10 mouse cellular contexts compared by ENCODE assay signal in genomic region chr3:55114313-55115065, GRCm38 (mm10). TPM values are rescaled to one million over a fixed set of nuclear protein-coding genes. Genes with fewer than 3 reads are reported as not detected.
DNase-seq lines count a peak whose midpoint lies in the region; ATAC-seq and TF ChIP-seq lines count a peak whose summit lies in the region.
"Had no signal": no experiment of that assay in that cellular context is flagged by ENCODE, and none has a peak within 500 bp of the region (broad histone marks: within the 10 kb centered on the region; RNA-seq: fewer than 3 reads in every experiment).

No protein-coding gene starts in this region.

- peaks cover 10% of the 10 kb centered on the region for H3K36me3 ChIP-seq in hindbrain, embryonic 11.5 days (ENCODE audit: control insufficient read depth, insufficient read depth, low read length)
- H3K36me3 ChIP-seq in hindbrain, embryonic 13.5 days = peaks cover 29% of the 10 kb centered on the region

- no peaks in the 10 kb centered on the region for H3K9me3 ChIP-seq in hindbrain, embryonic 11.5 days (ENCODE audit: control insufficient read depth, low read length)
- no peaks in the 10 kb centered on the region for H3K9me3 ChIP-seq in hindbrain, embryonic 13.5 days

- intact Hi-C loops in gastrocnemius, adult 2 months (cut with DNase I) = no loop called here

- H3K4me2 ChIP-seq in hindbrain, embryonic 11.5 days (replicated peaks; ENCODE audit: low read depth, low read length) = no peak overlapping the region
- H3K4me2 ChIP-seq in hindbrain, embryonic 13.5 days = no peak overlapping the region

- no peak overlapping the region for H3K27ac ChIP-seq in hindbrain, embryonic 11.5 days (ENCODE audit: low read depth, low read length)
- H3K27ac ChIP-seq in hindbrain, embryonic 13.5 days = no peak overlapping the region
- peak overlapping the region; percentile 95 for H3K27ac ChIP-seq in gastrocnemius, adult 2 months
- H3K27ac ChIP-seq: left cerebral cortex, adult 2 months had no signal

- H3K27me3 ChIP-seq in hindbrain, embryonic 11.5 days (ENCODE audit: control insufficient read depth, insufficient read depth, low read length) = no peaks in the 10 kb centered on the region
- H3K27me3 ChIP-seq in hindbrain, embryonic 13.5 days = no peaks in the 10 kb centered on the region

- 69% methylated on average over 7 of the region's 7 CpGs for WGBS in hindbrain, embryonic 11.5 days
- 72% methylated on average over 7 of the region's 7 CpGs for WGBS in hindbrain, embryonic 13.5 days

- no peaks in the 10 kb centered on the region for H3K4me1 ChIP-seq in hindbrain, embryonic 11.5 days (replicated peaks; ENCODE audit: control insufficient read depth, insufficient read depth, low read length)
- peaks cover 29% of the 10 kb centered on the region for H3K4me1 ChIP-seq in hindbrain, embryonic 13.5 days (replicated peaks)

- no peak overlapping the region for H3K9ac ChIP-seq in hindbrain, embryonic 11.5 days (ENCODE audit: low read depth, low read length)
- H3K9ac ChIP-seq in hindbrain, embryonic 13.5 days = no peak overlapping the region

- peak; percentile 22 for DNase-seq in hindbrain, embryonic 11.5 days (ENCODE audit: low spot score)
- peak; percentile 93 for DNase-seq in Muller cell, postnatal 12 days (ENCODE audit: inconsistent ontology term)
- DNase-seq in gastrocnemius, adult 2 months = peak; percentile 71
- DNase-seq in kidney, postnatal 25 days = peak; percentile 36 to 56
- no peak for DNase-seq in layer of hippocampus, postnatal 25 days (ENCODE audit: extremely low spot score in 1 of 2, low spot score in 1 of 2)
- DNase-seq in layer of hippocampus, adult 11-12 months (ENCODE audit: low spot score) = no peak
- no peak for DNase-seq in thymus, postnatal 4 days
- DNase-seq: thymus, postnatal 36 days had no signal

- H3K4me3 ChIP-seq in hindbrain, embryonic 11.5 days (ENCODE audit: low read depth, low read length) = no peak overlapping the region
- H3K4me3 ChIP-seq in hindbrain, embryonic 13.5 days = no peak overlapping the region
- H3K4me3 ChIP-seq in gastrocnemius, adult 2 months = no peak overlapping the region; the same call in 1 of the 2 replicates
- H3K4me3 ChIP-seq: left cerebral cortex, adult 2 months had no signal

- no peak for TF ChIP-seq CTCF in gastrocnemius, adult 2 months (IDR thresholded peaks at IDR 0.05)

- ATAC-seq in hindbrain, embryonic 11.5 days (ENCODE audit: low FRiP score) = no peak
- ATAC-seq in hindbrain, embryonic 13.5 days (ENCODE audit: low FRiP score) = no peak

RNA-seq across cellular contexts. Expression of gene Spg20, which starts 2.6 kb away (rescaled TPM):
- 49.6 and 49.7 TPM in 2 replicates for polyA plus RNA-seq in hindbrain, embryonic 11.5 days (2014; fragmentation: Nextera tagmentation; extraction: Ambion mirVana)
- 20.0 and 21.7 TPM in 2 replicates for polyA plus RNA-seq in hindbrain, embryonic 13.5 days (2015; fragmentation: Nextera tagmentation; extraction: Ambion mirVana)
- 10 to 100 TPM; 34.0 to 41.1 TPM for total RNA-seq in gastrocnemius, adult 2 months (2021)
- total RNA-seq in layer of hippocampus, postnatal 25 days (2021) = 10 to 100 TPM; 31.9 to 33.1 TPM

RNA-seq across cellular contexts. Expression of gene Ccdc169, which starts 22.6 kb away (rescaled TPM):
- polyA plus RNA-seq in hindbrain, embryonic 11.5 days (2014; fragmentation: Nextera tagmentation; extraction: Ambion mirVana) = 0.20 TPM in 1 of 2 replicates, not detected in the other
- 0.05 TPM in 1 of 2 replicates, not detected in the other for polyA plus RNA-seq in hindbrain, embryonic 13.5 days (2015; fragmentation: Nextera tagmentation; extraction: Ambion mirVana)
- total RNA-seq in gastrocnemius, adult 2 months (2021) = under 1 TPM; 0.10 to 0.11 TPM
- under 1 TPM; 0.17 to 0.28 TPM for total RNA-seq in layer of hippocampus, postnatal 25 days (2021)

RNA-seq across cellular contexts. Expression of gene Ccna1, which starts 59.2 kb away (rescaled TPM):
- 1.6 and 3.7 TPM in 2 replicates for polyA plus RNA-seq in hindbrain, embryonic 11.5 days (2014; fragmentation: Nextera tagmentation; extraction: Ambion mirVana)
- polyA plus RNA-seq in hindbrain, embryonic 13.5 days (2015; fragmentation: Nextera tagmentation; extraction: Ambion mirVana) = 2.2 TPM in 2 replicates
- total RNA-seq in gastrocnemius, adult 2 months (2021) = not detected
- 1 to 10 TPM; 2.0 to 3.1 TPM for total RNA-seq in layer of hippocampus, postnatal 25 days (2021)

Comparison
In these comparisons a context has a peak if more than half of its experiments do, and no peak if none do; other contexts are left out.
1. DNase-seq: peak in hindbrain, embryonic 11.5 days (single experiment), Muller cell, postnatal 12 days (single experiment), gastrocnemius, adult 2 months (single experiment) and kidney, postnatal 25 days (2 of 2); none in layer of hippocampus, postnatal 25 days (0 of 2), layer of hippocampus, adult 11-12 months (single experiment) and thymus, postnatal 4 days (single experiment).